Mouse (Mus musculus) limb, embryonic 14.5 days (tissue): Measurements from ENCODE around the gene Tfe3. TPM values are rescaled to one million over a fixed set of nuclear protein-coding genes. Genes with fewer than 3 reads are reported as not detected.
A peak's percentile ranks its signal among the peaks of the same experiment; 100 is the strongest.

Experiments used
- ATAC-seq: fragments of 200-750 bp; cut with Nextera tagmentation; 2 replicates; pipeline ENCODE4 v1.8.0; 2017; ENCODE audit warnings: low read depth, moderate number of reproducible peaks, moderate TSS enrichment; ENCODE audit not compliant: low FRiP score
- DNase-seq: peaks from one replicate; pipeline ENCODE4 v3.0.0-alpha.2; 2015; ENCODE audit warnings: low spot score
- H3K27ac ChIP-seq: fragments of 300-500 bp; sonication (generic); replicated peaks from 2 replicates; pipeline ENCODE4 v1.5.1; 2014; ENCODE audit warnings: low read depth, mild to moderate bottlenecking, low read length, moderate library complexity, mixed read lengths
- H3K27me3 ChIP-seq: fragments of 300-500 bp; sonication (generic); 2 replicates; pipeline ENCODE4 v1.6.1; 2014; ENCODE audit warnings: low read length, mixed read lengths; ENCODE audit not compliant: control insufficient read depth, insufficient read depth
- H3K36me3 ChIP-seq: fragments of 300-500 bp; sonication (generic); 2 replicates; pipeline ENCODE4 v1.6.1; 2014; ENCODE audit warnings: mild to moderate bottlenecking, low read length, moderate library complexity, mixed read lengths; ENCODE audit not compliant: control insufficient read depth, insufficient read depth
- H3K4me1 ChIP-seq: fragments of 300-500 bp; sonication (generic); 2 replicates; pipeline ENCODE4 v1.6.1; 2014; ENCODE audit warnings: antibody characterized with exemption, low read length, mixed read lengths; ENCODE audit not compliant: control insufficient read depth, insufficient read depth
- H3K4me2 ChIP-seq: fragments of 300-500 bp; sonication (generic); replicated peaks from 2 replicates; pipeline ENCODE4 v1.6.1; 2014; ENCODE audit warnings: low read depth, mild to moderate bottlenecking, low read length, moderate library complexity; ENCODE audit not compliant: severe bottlenecking
- H3K4me3 ChIP-seq: fragments of 300-500 bp; sonication (generic); replicated peaks from 2 replicates; pipeline ENCODE4 v1.5.1; 2014; ENCODE audit warnings: low read length
- H3K9ac ChIP-seq: fragments of 300-500 bp; sonication (generic); 2 replicates; pipeline ENCODE4 v1.6.1; 2014; ENCODE audit warnings: mild to moderate bottlenecking, low read depth, low read length, moderate library complexity; ENCODE audit not compliant: severe bottlenecking
- H3K9me3 ChIP-seq: fragments of 300-500 bp; sonication (generic); 2 replicates; pipeline ENCODE4 v1.6.1; 2016; ENCODE audit warnings: low read length; ENCODE audit not compliant: control insufficient read depth
- POLR2A ChIP-seq: fragments of 200-500 bp; IDR thresholded peaks from 2 replicates; pipeline ENCODE4 v1.8.0; 2012; ENCODE audit warnings: inconsistent platforms, mild to moderate bottlenecking, moderate library complexity, borderline replicate concordance; ENCODE audit not compliant: insufficient read depth, insufficient read length; ENCODE audit errors: extremely low read depth
- WGBS: fragments of 180-500 bp; shearing (Covaris S2); extraction: QIAGEN DNeasy Blood & Tissue Kit; methylation state at CpG from one replicate; pipeline ENCODE4 v1.1.7; 2014; 5-methylcytosine and 5-hydroxymethylcytosine counted together
- polyA plus RNA-seq, 2 experiments: library from polyadenylated mRNA; depleted of rRNA in 1 of 2; stranded (reverse) in 1 of 2; unstranded in 1 of 2; fragments of >200 nt; fragmentation: Nextera tagmentation in 1 of 2; extraction: Ambion mirVana in 1 of 2; gene quantifications; 2 replicates each; pipeline versions ENCODE4 v1.2.1 to v1.2.3; 2012 to 2014

Gene Tfe3
- polyA plus RNA-seq, 2 experiments, result 22.2 to 25.3 TPM

- ATAC-seq, result no peak
- Histone ChIP-seq H3K9me3 (no peaks in the 10 kb centered on the region), H3K4me2 (peak overlapping the region; percentile 66), H3K27me3 (no peaks in the 10 kb centered on the region), H3K36me3 (0 out of 2 replicates have a peak, but pooled peaks cover 3% of the 10 kb centered on the region), H3K27ac (peak overlapping the region; percentile 87; the same call in 1 of the 2 replicates), H3K4me1 (0 out of 2 replicates have a peak, but pooled peaks cover 3% of the 10 kb centered on the region), H3K9ac (peak overlapping the region; percentile 64), H3K4me3 (peak overlapping the region; percentile 50)
- no peak for DNase-seq
- 17% methylated on average over 11 of the region's 11 CpGs for WGBS
- no peak for TF ChIP-seq POLR2A
These were observed 40.1 kb upstream of the Tfe3 start for GRCm38 (mm10) chrX:7722282-7722611.

GRCm38 (mm10) chrX:7722691-7723090 is 39.7 kb upstream of the Tfe3 start:
- Histone ChIP-seq H3K4me2 (peak overlapping the region; percentile 66), H3K36me3 (0 out of 2 replicates have a peak, but pooled peaks cover 3% of the 10 kb centered on the region), H3K4me1 (0 out of 2 replicates have a peak, but pooled peaks cover 3% of the 10 kb centered on the region), H3K9ac (peak overlapping the region; percentile 64; the same call in 1 of the 2 replicates), H3K4me3 (peak overlapping the region; percentile 50), H3K9me3 (no peaks in the 10 kb centered on the region), H3K27ac (no peak overlapping the region), H3K27me3 (no peaks in the 10 kb centered on the region)
- ATAC-seq, result no peak
- 24% methylated on average over 4 of the region's 4 CpGs for WGBS
- no peak for TF ChIP-seq POLR2A
- no peak for DNase-seq

- Histone ChIP-seq H3K9ac (no peak overlapping the region), H3K4me3 (no peak overlapping the region), H3K27ac (no peak overlapping the region), H3K9me3 (no peaks in the 10 kb centered on the region), H3K36me3 (0 out of 2 replicates have a peak, but pooled peaks cover 3% of the 10 kb centered on the region), H3K4me1 (0 out of 2 replicates have a peak, but pooled peaks cover 3% of the 10 kb centered on the region), H3K27me3 (no peaks in the 10 kb centered on the region), H3K4me2 (no peak overlapping the region)
- no peak for DNase-seq
- TF ChIP-seq POLR2A, result no peak
- 73% methylated on average over 7 of the region's 7 CpGs for WGBS
- ATAC-seq, result no peak
These were observed 38.2 kb upstream of the Tfe3 start for GRCm38 (mm10) chrX:7724135-7724534.

GRCm38 (mm10) chrX:7725841-7726240 is 36.5 kb upstream of the Tfe3 start:
- Histone ChIP-seq H3K4me1 (0 out of 2 replicates have a peak, but pooled peaks cover 3% of the 10 kb centered on the region), H3K27ac (no peak overlapping the region), H3K9me3 (no peaks in the 10 kb centered on the region), H3K9ac (no peak overlapping the region), H3K4me3 (no peak overlapping the region), H3K27me3 (no peaks in the 10 kb centered on the region), H3K4me2 (no peak overlapping the region), H3K36me3 (0 out of 2 replicates have a peak, but pooled peaks cover 3% of the 10 kb centered on the region)
- TF ChIP-seq POLR2A, result no peak
- no peak for ATAC-seq
- WGBS, result 84% methylated on average over 12 of the region's 12 CpGs
- no peak for DNase-seq

- no peak overlapping the region for H3K27ac ChIP-seq
- no peak for TF ChIP-seq POLR2A
- ATAC-seq, result no peak
- WGBS, result 89% methylated on average over 13 of the region's 13 CpGs
- no peak overlapping the region for H3K9ac ChIP-seq
- H3K4me3 ChIP-seq, result no peak overlapping the region
- no peak for DNase-seq
- H3K36me3 ChIP-seq, result 0 out of 2 replicates have a peak, but pooled peaks cover 3% of the 10 kb centered on the region
- H3K4me1 ChIP-seq, result 0 out of 2 replicates have a peak, but pooled peaks cover 3% of the 10 kb centered on the region
- no peaks in the 10 kb centered on the region for H3K9me3 ChIP-seq
- H3K27me3 ChIP-seq, result no peaks in the 10 kb centered on the region
- H3K4me2 ChIP-seq, result no peak overlapping the region
These were observed 35.2 kb upstream of the Tfe3 start for GRCm38 (mm10) chrX:7727176-7727575.
